Mouse (Mus musculus): ENCODE measurements around the gene Cd3eap.

Gene Cd3eap

GRCm38 (mm10) chr7:19362276-19362675, 3.0 kb upstream of the Cd3eap start:
- DNase-seq (ENCODE audit: low read depth, low spot score): no peak

DNA sequence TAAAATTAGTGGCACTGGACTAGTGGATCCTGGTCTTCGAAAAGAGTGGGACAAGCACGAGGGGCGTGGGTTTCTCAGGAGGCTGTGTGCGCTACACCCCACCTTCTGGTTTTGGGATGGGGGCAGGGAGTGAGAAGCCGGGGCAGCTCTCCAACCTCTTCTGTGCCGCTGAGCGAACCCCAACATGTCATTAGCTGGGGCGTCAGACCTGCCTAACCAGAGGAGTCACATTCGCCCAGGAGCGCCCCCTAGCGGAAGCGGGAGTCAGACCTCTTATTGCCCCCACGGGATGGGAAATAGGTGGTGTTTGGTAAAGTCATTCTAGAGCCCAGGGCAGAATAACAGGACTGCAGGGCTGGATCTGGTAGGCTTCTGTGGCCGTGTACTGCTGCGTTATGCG, 2.4 kb upstream of the Cd3eap start:
- no peak for DNase-seq (ENCODE audit: low read depth, low spot score)

GRCm38 (mm10) chr7:19360944-19361343, 1.7 kb upstream of the Cd3eap start:
- peak; percentile 90 for DNase-seq (ENCODE audit: low read depth, low spot score)

DNA sequence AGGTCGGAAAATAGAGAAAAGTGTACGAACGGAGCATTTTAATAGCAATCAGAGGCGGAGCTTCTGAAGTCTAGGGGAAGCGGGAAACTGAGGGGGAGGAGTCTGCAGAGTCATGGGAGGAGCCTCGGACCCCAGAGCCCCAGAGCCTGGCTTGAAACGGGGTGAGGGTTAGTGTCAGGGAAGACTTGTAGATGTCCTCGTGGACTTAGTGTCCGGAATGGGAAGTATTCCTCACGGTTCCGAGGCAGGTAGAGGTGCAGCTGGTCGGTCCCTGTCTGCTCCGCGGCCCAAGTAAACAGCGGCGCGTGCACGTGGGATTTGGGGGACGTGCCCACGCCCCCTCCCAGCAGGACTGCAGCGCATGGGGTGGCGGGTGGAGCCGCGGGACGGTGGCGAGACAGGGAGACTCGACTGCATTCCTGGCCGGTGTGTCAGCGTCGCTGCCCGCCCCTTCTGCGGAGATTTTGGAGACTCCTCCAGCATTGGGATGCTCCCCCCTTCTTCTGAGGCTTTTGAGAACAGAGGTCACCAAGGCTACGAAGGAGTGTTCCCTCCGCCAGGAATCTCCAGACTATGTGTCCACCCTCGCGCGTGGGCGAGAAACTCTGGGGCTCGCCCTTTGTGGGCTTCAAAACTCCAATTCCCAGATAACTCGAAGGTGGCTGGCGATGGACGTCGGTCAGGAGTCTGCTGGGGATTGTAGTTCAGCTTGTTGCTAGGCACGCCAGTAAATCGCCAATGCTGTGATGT, 784 bp upstream of the Cd3eap start:
- no peak for DNase-seq (ENCODE audit: low read depth, low spot score)

DNA sequence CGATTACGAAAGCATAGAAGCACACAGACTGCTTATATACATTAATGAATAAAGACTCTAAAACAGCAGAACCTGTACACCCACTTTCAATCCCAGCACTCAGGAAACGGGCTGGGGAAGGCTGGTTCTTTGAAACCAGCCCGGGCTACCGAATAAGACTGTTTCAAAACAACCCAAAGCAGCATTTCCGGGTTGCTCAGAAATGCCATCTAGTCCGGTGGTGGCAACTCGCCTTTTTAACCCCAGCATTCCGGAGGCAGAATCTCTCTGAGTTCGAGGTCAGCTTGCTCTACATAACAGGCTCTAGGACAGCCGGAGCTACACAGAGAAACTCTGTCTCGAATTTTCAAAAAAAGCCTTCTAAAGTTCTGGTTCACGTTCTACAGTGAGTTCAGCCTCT, 649 bp downstream of the Cd3eap start:
- no peak for DNase-seq (ENCODE audit: low read depth, low spot score)

DNA sequence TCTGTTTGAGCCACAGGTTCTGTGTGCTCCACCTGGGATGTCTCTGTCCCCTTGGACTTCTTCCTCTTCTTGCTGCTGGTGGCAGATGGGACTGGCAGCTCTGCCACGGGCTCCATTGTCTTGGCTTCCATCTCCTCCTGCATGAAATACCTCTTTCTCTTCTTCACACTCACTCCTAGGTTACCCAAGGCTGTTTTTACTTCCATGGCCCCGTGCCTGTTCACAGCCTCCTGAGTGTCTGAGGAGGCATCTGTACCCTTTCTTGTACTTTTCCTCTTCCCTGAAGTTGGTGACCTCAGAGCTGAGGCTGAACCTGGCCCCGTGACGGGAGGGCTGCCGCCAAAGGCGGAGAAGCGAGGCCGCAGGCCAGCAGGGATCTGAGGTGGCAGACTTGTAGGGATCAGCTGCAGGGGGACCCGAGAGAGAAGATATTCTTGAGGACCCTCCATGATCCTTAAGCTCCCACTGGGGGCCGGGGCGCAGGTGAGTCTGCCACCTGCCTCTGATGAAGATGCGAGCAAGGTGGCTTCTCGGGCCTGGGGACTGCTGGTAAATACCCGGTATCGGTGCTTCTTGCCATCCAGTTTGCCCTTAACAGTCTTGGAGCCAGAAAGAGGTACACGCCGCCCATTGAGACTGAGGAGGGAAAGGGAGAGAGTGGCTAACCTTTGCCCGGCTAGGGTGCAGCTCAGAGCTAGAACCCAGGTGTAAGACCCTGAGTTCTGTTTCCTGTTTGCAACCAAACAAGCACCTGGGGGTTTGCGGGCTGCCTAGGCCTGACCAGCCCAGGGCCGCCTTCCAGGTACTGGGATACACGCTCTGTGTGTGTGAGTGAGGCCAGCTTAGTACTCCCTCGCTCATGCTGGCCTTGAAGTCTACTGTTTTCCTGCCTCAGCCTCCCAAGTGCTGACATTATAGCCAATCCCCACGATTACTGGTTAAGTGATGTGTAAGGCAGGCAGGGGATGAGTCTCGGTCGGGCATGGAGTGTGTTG, 1.6 kb downstream of the Cd3eap start:
- DNase-seq (ENCODE audit: low read depth, low spot score): no peak

- DNase-seq (ENCODE audit: low read depth, low spot score): no peak
Measured at GRCm38 (mm10) chr7:19356311-19356710, 3.0 kb downstream of the Cd3eap start.

DNA sequence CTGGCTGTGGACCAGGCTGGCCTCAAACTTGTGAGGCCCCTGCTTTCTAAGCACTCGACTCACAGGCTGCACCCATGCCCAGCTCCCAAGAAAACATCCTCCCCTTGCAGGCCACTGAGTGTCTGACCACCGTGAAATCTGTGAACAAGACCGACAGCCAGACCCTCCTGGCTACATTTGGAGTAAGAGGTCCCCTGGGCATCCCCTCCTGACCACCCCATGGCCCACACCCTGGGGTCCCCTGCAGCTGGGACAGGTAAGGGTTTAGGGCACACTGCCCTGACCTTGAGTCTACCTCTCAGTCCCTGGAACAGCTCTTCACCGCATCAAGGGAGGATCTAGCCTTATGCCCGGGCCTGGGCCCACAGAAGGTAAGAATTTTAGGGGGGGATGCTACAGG, 4.3 kb downstream of the Cd3eap start:
- no peak for DNase-seq (ENCODE audit: low read depth, low spot score)

- DNase-seq (ENCODE audit: low read depth, low spot score): no peak
Measured at GRCm38 (mm10) chr7:19350221-19350620, 9.1 kb downstream of the Cd3eap start.

- DNase-seq (ENCODE audit: low read depth, low spot score): no peak
Measured at GRCm38 (mm10) chr7:19349188-19349915, 9.9 kb downstream of the Cd3eap start.

DNA sequence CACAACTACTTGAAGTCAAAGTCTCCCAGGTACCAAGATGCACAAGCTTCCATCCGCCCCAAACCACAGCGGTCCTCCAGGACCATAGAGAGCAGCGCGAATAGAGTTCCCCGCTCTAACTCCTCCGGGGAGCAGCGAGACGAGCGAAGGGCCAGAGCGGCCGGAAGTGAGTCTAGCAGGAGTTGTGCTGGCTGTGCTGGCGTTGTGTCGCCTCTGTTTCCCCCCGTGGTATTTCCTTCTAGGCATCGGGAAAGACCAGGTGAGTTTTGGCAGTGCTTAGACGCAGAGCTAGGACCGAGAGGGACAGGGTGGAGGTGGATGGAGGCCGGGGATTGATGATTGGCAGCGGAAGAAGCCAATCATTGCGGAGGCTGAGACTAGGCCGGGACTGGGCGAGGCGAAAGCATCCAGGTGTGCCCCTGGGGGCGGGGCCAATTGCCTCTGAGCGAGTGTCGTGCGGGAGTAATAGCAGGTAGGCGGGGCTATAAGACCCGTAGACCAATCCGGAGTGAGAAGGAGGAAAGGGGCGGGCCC, 14.3 kb downstream of the Cd3eap start:
- DNase-seq (ENCODE audit: low read depth, low spot score): peak; percentile 96

DNA sequence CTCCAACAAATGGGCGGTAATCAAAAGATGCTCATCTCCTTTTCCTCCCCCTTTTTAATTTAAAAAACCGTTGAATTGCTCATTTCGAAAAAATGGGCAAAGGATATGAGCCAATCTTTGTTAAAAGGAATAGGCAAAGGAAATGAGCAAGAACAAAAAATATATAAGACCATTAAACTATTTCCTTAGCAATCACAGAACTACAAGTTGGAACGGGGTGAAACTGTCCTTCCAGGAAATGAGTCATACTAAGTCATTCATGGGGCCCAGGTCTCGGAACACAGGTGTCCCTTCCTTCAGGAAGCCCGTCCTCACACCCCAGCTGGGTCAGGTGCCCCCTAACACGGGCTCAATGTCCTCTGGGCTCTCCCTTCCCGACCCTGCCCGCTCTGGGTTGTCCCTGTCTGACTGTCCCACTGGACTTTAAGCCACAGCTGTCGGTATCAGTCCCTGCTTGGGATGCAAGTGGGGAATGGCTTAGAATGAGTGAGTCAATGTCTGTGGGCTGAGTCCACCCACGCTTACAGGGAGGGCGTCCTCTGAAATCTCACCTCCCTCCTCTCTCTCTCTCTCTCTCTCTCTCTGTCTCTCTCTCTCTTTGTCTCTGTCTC, 14.9 kb downstream of the Cd3eap start, which contains the start of gene Ercc1:
Gene Ercc1, plus strand, starts transcription at position 542 of the 611 bp plus-strand sequence.
- no peak for DNase-seq (ENCODE audit: low read depth, low spot score)

GRCm38 (mm10) chr7:19343210-19343808, 16.0 kb downstream of the Cd3eap start:
- DNase-seq (ENCODE audit: low read depth, low spot score): no peak

DNA sequence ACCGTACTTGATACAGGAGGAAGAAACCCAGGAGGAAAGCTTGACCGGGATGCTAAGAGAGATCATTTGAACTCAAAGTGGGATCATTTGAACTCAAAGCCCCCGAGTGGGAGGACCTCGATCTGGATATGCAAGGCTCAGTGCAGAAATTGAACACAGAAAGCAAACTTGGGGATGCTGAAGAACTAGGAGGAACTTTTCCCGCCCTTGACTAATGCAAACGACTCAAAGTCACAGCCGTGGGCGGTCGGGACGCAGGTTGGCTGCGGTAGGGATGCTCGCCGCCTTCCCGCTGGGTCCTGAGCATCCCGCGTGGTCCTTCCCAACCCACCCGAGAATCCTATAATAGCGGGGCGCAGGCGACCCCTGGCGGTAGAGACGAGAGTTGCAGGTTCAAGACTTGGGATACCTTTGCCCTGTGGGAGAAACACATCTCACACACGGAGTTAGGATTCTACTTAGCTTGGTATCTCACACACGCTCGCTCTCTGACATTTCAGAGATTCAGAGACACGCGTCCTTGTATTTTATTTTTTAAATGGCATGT, 16.7 kb downstream of the Cd3eap start:
- peak; percentile 49 for DNase-seq (ENCODE audit: low read depth, low spot score)

DNA sequence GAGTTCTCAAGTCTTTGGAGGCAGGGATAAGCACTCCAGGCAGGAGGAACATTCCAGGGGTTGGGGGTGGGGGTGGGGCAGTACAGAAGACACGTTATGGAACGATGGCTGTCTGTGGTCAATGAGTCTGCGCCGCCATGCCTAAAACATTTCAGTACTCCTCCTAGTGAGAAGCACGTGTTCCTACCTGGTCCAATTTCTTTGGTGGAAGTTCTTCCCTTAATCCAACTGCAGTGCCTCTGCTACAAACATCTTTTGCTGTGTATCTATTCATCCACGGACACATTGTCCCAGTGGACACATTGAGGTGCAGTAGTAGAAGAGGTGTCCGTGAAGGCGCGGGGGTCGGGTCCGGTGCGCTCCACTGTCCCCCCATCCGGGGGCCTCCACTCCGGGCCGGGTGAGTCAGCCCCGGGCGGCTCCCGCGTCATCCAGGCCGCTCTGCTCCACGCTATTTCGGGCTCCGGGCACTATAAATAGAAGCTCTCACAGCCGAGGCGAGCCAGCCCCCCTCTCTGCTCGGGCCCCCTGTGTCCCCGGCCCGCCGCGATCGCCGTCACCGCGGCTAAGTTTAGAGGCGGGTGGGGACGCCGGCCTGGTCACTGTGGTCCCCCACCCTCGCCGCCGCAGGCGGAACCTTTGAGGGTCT, 17.4 kb downstream of the Cd3eap start:
- DNase-seq (ENCODE audit: low read depth, low spot score): no peak

DNA sequence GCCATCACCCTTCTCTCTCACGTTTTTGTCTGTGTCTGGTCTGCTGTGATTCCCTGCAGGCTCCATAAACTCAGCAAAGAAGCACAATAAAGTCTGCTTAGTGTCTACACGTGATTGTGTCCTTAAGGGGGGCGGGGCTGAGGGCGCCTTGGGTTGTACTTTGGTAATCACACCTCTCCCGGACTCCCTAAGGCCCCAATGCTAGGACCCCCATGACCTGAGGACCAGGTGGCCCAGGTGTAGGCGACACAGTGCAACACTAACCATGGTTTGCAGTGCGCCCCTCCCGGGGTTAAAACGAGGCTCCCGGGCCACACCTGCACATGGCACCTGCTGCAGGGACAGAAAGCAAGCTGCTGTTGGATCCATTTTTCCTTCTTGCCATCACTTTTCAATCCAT, 18.0 kb downstream of the Cd3eap start:
- no peak for DNase-seq (ENCODE audit: low read depth, low spot score)

DNA sequence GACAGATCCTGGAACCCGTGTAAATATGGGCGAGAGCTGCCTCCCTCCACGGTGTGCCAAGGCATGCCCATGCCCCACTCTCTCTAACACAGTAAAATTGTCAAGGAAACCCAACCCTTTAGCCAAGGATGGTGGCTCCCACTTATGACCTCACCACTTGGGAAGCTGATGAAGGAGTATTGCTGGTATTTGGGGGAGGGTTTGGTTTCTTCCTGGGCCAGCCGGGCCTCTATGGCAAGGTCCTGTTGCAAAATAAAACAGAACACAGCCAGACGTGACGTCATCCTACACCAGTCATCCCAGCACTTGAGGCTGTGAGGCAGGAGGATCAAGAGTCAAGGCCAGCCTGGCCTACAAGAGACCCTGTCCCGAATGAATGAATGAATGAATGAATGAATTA, 20.7 kb downstream of the Cd3eap start:
- DNase-seq (ENCODE audit: low read depth, low spot score): no peak

- no peak for DNase-seq (ENCODE audit: low read depth, low spot score)
Measured at GRCm38 (mm10) chr7:19338060-19338459, 21.2 kb downstream of the Cd3eap start.

DNA sequence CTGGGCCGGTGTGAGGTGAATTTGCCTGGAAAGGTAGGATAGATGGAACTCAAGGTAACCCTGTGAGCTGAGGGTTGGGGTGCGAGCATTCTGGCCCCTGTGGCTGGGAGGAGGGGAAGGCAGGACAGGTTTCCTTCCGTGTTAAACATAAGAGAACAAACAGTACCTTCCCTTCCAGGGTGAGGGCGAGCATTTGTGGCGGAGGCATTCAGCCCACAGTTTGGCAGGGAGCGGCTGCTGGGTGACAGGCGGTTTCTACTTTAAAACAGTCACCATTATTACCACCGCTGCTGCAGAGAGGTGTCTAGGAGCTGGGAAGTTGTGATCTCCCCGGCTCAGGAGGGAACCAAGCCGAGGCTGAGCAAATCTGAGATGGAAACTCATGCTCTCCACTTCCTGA, 22.2 kb downstream of the Cd3eap start:
- no peak for DNase-seq (ENCODE audit: low read depth, low spot score)

DNA sequence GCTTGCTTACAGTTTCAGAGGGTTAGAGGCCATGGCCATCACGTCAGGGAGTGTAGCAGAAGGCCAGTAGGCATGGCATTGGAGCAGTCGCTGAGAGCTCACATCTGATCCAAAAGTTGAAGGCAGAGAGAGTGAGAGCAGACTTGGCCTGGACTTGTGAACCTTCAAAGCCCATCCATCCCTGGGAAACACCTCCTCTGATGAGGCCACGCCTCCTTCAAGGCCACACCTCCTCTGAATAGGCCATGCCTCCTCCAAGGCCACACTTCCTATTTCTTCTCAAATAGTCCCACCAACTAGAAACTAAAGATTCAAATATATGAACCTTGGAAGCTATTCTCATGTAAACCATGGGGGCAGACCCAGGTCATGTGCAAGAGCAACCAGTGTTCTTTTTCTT, 23.7 kb downstream of the Cd3eap start:
- DNase-seq (ENCODE audit: low read depth, low spot score): no peak

Measured in telencephalon, adult 2 months (tissue).